Mouse (Mus musculus): ENCODE measurements around the gene Foxe3.
"Not testable (repeated sequence)": the region's sequence is repeated elsewhere in the genome, so short reads cannot be mapped to it uniquely, and the experiment has no call there.

The Foxe3 gene

GRCm38 (mm10) chr4:114925917-114926312 lies at the start of gene Foxe3:
Gene Foxe3 (minus strand): TSS chr4:114926013.
- no peak for DNase-seq (ENCODE audit: low spot score)

DNA sequence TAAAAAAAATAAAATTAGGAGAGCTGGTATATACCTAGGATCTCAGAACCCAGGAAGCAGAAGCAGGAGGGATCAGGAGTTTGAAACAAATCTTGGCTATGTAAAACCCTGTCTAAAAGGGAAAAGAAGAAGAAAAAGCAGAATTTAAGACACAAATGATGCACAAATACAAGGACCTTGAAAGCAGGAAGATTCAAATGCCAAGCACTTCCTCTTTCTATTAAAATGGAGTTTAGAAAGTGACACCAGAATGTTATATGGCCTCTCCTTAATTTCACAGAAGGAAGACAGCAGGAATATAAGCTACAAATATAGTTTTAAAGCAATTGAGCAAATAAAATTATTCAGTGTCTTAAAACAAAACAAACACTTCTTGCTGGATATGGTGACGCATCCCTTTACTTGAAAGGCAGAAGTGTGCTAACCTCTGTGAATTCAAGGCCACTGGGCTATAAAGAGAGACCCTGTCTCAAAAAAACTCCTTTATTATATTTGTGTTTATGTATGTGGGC lies 47.5 kb upstream of the Foxe3 start:
- no peak for DNase-seq (ENCODE audit: low spot score)

GRCm38 (mm10) chr4:114970736-114971135 lies 44.9 kb upstream of the Foxe3 start:
- no peak for DNase-seq (ENCODE audit: low spot score)

DNA sequence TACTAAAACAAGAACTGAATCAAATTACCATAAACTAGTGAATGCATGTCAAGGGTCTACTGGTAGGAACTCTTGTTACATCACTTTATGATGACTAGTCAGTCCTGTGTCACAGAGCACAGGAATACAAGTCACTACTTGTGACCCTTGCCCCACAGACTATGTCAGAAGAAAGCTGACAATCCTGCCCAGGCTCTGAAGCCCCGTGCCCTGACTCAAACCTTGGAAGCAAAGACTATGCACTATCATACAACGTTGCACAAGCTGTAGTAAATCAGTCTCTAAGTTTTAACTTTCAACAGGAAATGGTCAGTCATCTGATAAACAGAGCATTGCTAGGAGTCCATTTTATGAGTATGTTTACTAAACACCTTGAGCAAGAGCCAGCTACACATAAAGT lies 35.1 kb upstream of the Foxe3 start:
- not testable (repeated sequence) for DNase-seq (ENCODE audit: low spot score)

GRCm38 (mm10) chr4:114959533-114959932 lies 33.7 kb upstream of the Foxe3 start:
- DNase-seq (ENCODE audit: low spot score): no peak

DNA sequence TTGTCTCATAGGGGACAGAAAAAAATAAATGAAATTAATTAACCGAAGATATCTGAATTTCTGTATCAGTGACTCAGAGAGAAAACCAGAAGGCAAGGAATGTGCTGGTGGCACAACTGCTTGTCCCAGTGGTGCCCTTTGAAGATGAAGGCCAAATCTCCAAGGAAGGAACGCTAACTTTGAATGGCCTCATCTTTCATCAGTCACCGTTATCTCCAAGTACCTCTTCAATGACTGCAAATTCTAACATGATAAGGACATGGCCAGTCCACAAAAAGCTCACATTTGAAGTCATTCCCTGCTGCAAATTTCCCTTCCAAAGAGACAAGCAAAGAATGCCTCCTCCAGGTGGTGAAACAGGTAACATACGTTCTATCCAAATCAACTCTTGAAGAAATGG lies 33.0 kb upstream of the Foxe3 start:
- DNase-seq (ENCODE audit: low spot score): no peak

GRCm38 (mm10) chr4:114958231-114958630 lies 32.4 kb upstream of the Foxe3 start:
- DNase-seq (ENCODE audit: low spot score): no peak

DNA sequence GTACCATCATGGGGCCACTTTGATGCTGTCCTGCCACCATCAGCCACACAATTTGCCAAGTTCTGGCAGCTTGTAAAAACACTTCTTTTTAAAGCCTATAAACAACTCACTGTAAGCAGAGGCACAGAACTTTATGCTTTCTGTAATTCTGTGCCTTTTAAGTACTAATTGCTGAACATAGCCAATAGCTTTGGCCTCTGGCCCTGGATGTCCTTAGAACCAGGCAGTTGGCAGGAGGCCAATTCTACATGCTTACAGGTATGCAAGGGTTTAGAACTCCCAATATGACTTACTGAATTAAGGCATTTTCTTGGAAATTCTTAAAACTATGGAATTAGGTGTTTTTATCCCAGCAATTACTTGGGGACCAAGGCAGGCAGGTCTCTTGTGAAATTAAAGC lies 31.6 kb upstream of the Foxe3 start:
- DNase-seq (ENCODE audit: low spot score): no peak

GRCm38 (mm10) chr4:114953172-114953571 lies 27.4 kb upstream of the Foxe3 start:
- DNase-seq (ENCODE audit: low spot score): no peak

DNA sequence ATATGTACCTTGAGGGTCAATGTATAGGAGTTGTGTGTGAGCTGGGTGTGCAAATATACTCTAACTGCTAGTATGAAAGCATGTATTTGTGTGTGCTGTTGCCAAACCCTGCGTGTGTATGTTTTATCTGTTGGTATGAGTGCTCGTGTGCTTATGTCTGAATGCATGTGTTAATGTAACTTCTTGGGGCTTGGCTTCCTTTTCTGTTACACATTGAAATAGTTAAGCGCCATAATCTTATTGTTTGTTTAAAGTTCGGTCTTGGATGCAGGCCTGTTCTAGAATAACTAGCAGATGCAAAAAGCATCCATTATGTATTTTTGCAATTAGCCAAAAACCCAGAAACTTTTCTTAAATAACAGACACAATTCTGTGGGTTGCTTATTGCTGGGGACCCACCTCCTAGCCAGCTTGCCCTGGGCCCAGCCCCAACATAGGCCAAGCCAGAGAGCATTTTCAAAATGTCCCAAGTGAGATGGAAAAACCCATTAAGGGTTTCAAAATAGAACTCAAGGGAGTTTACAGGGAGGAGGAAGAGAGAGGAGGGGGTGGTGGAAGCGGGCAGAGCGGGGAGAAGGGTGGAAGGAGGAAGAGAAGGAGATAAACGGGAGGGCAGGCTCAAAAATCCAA lies 22.2 kb upstream of the Foxe3 start:
- DNase-seq (ENCODE audit: low spot score): no peak

DNA sequence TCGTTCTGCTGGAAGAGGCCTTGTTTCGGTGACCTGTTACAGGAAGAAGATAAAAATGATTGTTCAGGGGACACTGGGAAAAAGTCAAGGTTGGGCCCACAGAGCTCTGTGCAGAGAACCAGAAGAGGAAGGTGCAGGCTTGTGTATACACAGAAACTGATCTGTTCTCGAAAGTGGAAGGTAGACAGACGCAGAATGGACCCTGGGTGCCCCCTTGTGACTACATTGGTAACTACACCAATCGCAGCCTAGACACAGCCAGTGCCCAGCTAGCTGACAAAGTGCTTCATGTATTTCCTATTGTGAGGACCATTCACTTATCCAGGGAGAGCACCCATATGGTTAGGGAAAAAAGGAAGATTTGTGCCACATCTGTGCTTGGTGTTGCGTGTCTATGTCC lies 21.6 kb upstream of the Foxe3 start:
- DNase-seq (ENCODE audit: low spot score): peak; percentile 38

DNA sequence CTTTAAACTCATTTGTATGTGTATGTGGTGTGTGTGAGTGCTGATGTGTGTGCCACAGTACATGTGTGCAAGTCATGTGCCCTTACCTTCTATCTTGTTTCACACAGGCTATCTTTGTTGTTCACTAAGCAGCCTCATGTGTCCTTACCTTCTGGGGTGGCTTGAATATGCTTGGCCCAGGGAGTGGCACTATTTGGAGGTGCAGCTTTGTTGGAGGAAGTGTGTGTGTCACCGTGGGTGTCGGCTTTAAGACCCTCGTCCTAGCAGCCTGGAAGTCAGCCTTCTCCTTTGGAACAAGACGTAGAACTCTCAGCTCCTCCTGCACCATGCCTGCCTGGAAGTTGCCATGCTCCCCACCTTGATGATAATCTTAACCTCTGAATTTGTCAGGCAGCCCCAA lies 20.6 kb upstream of the Foxe3 start:
- DNase-seq (ENCODE audit: low spot score): no peak

GRCm38 (mm10) chr4:114945021-114945420 lies 19.2 kb upstream of the Foxe3 start:
- no peak for DNase-seq (ENCODE audit: low spot score)

GRCm38 (mm10) chr4:114942583-114942982 lies 16.8 kb upstream of the Foxe3 start:
- no peak for DNase-seq (ENCODE audit: low spot score)

GRCm38 (mm10) chr4:114942112-114942511 lies 16.3 kb upstream of the Foxe3 start:
- DNase-seq (ENCODE audit: low spot score): no peak

DNA sequence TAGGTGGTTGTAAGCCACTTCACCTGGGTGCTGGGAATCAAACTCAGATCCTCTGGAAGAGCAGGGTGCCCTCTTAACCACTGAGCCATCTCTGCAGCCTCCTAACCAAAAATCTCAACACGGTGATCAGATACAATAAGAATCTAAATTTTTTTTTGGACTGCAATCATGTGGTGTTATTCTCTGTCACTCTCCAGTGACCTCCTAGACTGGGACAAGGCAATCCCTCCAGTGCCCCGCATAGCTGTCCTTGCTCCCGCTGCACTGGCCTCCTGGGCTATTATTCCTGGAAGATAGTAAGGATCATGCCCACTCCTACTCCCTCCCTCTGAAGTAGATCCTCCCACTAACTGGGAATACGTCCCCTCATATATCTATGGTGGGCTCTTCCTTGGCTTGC lies 15.5 kb upstream of the Foxe3 start:
- DNase-seq (ENCODE audit: low spot score): no peak

GRCm38 (mm10) chr4:114938248-114938647 lies 12.4 kb upstream of the Foxe3 start:
- DNase-seq (ENCODE audit: low spot score): no peak

DNA sequence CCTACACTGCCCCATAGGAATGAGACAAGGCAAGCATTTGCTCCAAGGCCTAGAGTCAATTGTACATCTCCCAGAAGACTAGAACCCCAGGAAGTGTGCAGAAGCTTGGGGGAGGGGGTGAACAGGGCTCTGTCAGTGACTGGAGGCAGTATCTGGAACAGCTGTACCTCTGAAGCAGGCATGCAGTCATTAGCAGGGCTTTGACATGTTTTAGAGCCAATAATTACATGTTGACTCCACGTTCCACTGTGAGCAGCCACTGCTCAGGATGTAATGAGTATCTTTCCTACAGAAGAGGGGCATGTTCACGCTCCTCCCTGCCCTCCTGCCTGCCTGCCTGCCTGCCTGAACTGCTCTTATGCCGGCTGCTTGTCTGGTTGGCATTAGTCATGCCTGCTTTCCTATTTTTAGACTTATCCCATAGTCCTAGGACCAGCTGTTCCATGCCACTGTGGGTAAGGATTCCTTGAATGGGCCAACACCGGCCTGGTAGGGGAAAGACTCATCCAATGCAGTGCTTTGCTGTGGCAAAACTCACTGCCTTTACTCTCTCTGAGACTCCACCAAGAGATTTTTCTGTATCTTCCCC lies 11.7 kb upstream of the Foxe3 start:
- no peak for DNase-seq (ENCODE audit: low spot score)

- DNase-seq (ENCODE audit: low spot score): no peak
These were observed 8.4 kb upstream of the Foxe3 start for GRCm38 (mm10) chr4:114934188-114934587.

DNA sequence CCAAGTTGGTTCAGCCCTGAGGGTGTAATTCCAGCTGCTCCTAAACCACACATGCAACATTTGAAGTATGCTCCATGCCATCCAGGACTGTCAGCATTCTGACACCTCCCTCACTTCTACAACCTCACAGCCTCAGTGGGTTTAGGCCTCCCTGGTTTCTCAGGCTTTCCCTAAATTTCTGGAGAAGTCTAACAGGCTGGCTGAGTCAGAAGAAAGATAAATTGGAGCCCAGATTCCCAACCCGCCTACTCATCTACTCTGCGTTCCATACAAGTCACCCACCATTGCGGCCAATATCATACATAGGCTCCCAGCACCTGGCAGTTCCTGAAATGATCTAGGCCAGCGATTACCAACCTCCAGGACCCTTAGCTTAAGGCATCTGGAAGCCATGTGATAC lies 6.9 kb upstream of the Foxe3 start:
- DNase-seq (ENCODE audit: low spot score): no peak

DNA sequence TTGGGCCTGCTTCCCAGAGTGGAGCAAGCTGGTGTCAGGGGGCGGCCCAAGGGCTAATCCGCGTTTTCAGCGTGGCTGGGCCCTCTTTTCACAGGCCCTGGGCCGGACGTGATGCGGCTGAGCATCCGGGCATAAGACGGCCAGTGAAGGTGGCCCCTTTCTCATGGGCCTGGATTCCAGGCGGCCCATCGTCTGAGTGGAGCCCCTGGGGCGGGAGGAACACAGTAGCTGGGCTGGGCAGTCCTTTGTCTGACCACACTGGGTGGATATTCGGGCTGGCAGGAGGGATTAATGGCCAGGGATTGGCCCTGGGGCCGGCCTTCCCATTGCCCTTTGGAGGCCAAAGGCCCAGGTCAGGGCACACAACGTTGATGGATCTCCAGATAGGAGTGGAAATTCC lies 3.3 kb upstream of the Foxe3 start:
- no peak for DNase-seq (ENCODE audit: low spot score)

DNA sequence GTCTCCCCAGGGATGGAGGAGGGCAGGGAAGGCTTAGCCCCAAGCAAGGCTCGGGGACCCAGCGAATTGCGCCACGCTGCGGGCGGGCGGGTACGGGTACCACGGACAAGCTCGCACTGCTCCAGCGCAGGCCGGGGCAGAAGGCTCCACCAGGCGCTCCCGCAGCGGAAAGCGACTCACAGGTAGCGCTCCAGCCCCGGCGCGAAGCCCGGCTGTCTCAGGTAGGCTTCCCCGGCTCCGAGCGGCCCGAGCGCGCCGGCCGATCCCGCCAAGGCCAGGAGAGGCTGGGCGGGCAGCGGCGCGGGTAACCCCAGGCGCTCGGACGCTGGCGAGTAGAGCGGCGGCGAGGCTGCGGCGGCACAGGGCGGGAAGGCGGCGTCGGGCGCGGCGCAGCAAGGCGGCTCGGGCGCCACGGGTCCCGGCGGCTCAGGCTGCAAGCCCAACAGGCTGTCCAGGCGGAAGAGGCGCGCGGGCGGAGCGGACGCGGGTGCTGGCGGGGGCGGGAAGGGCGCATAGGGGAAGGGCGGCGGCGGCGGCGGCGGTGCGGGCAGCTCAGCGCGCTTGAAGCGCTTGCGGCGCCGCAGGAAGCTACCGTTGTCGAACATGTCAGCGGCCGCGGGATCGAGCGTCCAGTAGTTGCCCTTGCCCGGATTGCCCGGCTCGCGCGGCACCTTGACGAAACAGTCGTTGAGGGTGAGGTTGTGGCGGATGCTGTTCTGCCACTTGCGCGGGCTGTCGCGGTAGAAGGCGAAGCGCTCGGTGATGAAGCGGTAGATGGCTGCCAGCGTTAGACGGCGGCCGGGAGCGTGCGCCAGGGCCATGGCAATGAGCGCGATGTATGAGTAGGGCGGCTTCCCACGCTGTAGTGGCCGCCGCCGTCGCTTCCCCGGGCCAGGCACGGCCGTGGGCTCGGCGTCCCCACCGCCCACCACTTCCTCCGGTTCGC lies 569 bp downstream of the Foxe3 start:
- no peak for DNase-seq (ENCODE audit: low spot score)

DNA sequence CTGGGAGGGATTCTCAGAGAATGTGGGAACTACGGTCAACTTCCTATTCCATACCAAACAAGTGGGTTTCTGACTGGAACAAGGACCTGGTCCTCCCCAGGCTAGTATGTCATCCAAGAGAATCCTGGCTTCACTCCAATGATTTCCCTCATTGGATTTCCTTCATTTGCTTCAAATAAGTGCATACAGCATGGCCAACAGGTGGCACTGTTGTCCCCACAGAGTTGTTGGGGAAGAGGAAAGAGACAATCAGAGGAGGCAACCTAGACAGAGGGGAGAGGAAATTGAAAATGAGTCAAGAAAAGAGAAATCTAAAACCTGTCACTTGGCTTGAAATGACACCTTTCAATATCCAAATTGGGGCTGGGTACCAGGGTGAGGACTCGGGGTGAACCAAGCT lies 8.7 kb downstream of the Foxe3 start:
- no peak for DNase-seq (ENCODE audit: low spot score)
